Mouse (Mus musculus) layer of hippocampus, postnatal 25 days (tissue): ENCODE data around the gene 1110032F04Rik. TPM values are rescaled to one million over a fixed set of nuclear protein-coding genes. Genes with fewer than 3 reads are reported as not detected.

Experiments
- DNase-seq, 2 experiments: peaks; one replicate each; pipeline ENCODE4 v3.0.0; 2022; ENCODE audit warnings: mixed read lengths in 2 of 2, low spot score in 1 of 2; ENCODE audit errors: extremely low spot score in 1 of 2
- total RNA-seq, 2 experiments: library from RNA; stranded (reverse); gene quantifications; 2 replicates each; pipeline ENCODE4 v1.2.3; 2021

Gene 1110032F04Rik
- total RNA-seq, 2 experiments from 2014 or later, result 9.4 to 10.6 TPM

GRCm38 (mm10) chr3:68904902-68905778 lies 35.8 kb downstream of the 1110032F04Rik start:
- no peak for DNase-seq

GRCm38 (mm10) chr3:68907509-68907908 lies 38.1 kb downstream of the 1110032F04Rik start:
- no peak for DNase-seq

Other genes with a start within 250 kb of the 1110032F04Rik start
- gene Il12a, start 178.9 kb upstream of the 1110032F04Rik start, total RNA-seq, result under 1 TPM; 0.28 to 0.42 TPM
- gene Ift80, start 135.0 kb downstream of the 1110032F04Rik start, total RNA-seq, result 10 to 100 TPM; 23.5 to 23.9 TPM
- 1 to 10 TPM; 6.8 to 7.0 TPM for gene Smc4, start 135.2 kb downstream of the 1110032F04Rik start, total RNA-seq
- 10 to 100 TPM; 13.0 to 14.6 TPM for gene Trim59, start 175.2 kb downstream of the 1110032F04Rik start, total RNA-seq